Mouse (Mus musculus) layer of hippocampus, adult 11-12 months (tissue): ENCODE measurements around the gene Prr32.

ENCODE experiments used
- DNase-seq: peaks from one replicate; pipeline ENCODE4 v3.0.0; 2022; ENCODE audit warnings: low spot score

The Prr32 gene

GRCm38 (mm10) chrX:45090604-45091003 is at the start of gene Prr32:
TSS of gene Prr32 (plus strand) at chrX:45090904.
- DNase-seq, result no peak
